Comparison of ENCODE assay signal across 11 mouse cellular contexts in the genomic region with DNA sequence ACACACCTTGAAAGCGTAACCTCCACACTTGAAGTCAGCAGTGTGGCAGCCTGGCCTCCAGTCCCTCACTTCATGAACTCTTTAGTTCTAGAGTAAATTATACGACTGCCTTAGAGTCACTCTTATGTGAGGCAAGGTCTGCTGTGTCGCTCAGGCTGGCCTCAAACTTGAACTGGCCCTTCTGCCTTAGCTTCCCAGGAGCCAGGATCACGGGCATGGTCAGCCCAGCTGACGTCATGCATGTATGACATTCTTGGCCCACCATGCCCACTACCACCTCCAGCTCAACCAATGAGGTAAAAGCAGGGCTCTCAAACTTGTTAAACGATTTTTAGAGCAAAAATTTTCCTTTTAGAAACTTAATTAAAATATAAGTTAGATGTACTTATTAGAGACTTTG. TPM values are rescaled to one million over a fixed set of nuclear protein-coding genes. Genes with fewer than 3 reads are reported as not detected.
DNase-seq lines count a peak whose midpoint lies in the region; ATAC-seq and TF ChIP-seq lines count a peak whose summit lies in the region.
"Had no signal": no experiment of that assay in that cellular context is flagged by ENCODE, and none has a peak within 500 bp of the region (broad histone marks: within the 10 kb centered on the region; RNA-seq: fewer than 3 reads in every experiment).

No protein-coding gene starts in this region.

- no peaks in the 10 kb centered on the region for H3K9me3 ChIP-seq in forebrain, embryonic 15.5 days
- no peaks in the 10 kb centered on the region for H3K9me3 ChIP-seq in forebrain, embryonic 10.5 days
- H3K9me3 ChIP-seq in intestine, embryonic 16.5 days (ENCODE audit: control insufficient read depth, low read length) = no peaks in the 10 kb centered on the region
- no peaks in the 10 kb centered on the region for H3K9me3 ChIP-seq in intestine, postnatal 0 days (ENCODE audit: control insufficient read depth)
- no peaks in the 10 kb centered on the region for H3K9me3 ChIP-seq in lung, embryonic 16.5 days (ENCODE audit: control insufficient read depth, low read length)
- H3K9me3 ChIP-seq in midbrain, embryonic 16.5 days (replicated peaks; ENCODE audit: control insufficient read depth, low read length, poor library complexity, severe bottlenecking) = no peaks in the 10 kb centered on the region
- H3K9me3 ChIP-seq: embryonic facial prominence, embryonic 12.5 days; forebrain, embryonic 12.5 days; limb, embryonic 13.5 days; midbrain, embryonic 15.5 days had no signal

- 87% methylated on average over 6 of the region's 6 CpGs for WGBS in forebrain, embryonic 15.5 days
- 90% methylated on average over 6 of the region's 6 CpGs for WGBS in forebrain, embryonic 10.5 days
- WGBS in intestine, embryonic 16.5 days = 81% methylated on average over 6 of the region's 6 CpGs
- 81% methylated on average over 6 of the region's 6 CpGs for WGBS in intestine, postnatal 0 days
- WGBS in lung, embryonic 16.5 days = 71% methylated on average over 6 of the region's 6 CpGs
- 87% methylated on average over 6 of the region's 6 CpGs for WGBS in midbrain, embryonic 16.5 days

- H3K36me3 ChIP-seq in forebrain, embryonic 15.5 days = peaks cover 42% of the 10 kb centered on the region
- H3K36me3 ChIP-seq in forebrain, embryonic 10.5 days (replicated peaks) = peaks cover 95% of the 10 kb centered on the region
- peaks cover 10% of the 10 kb centered on the region for H3K36me3 ChIP-seq in intestine, embryonic 16.5 days (ENCODE audit: control insufficient read depth, insufficient read depth, low read length)
- peaks cover 69% of the 10 kb centered on the region for H3K36me3 ChIP-seq in intestine, postnatal 0 days (ENCODE audit: control insufficient read depth, insufficient read depth)
- peaks cover 30% of the 10 kb centered on the region for H3K36me3 ChIP-seq in lung, embryonic 16.5 days (ENCODE audit: control insufficient read depth, insufficient read depth, low read length)
- H3K36me3 ChIP-seq in midbrain, embryonic 16.5 days (ENCODE audit: control insufficient read depth, insufficient read depth, low read length) = 0 out of 2 replicates have a peak, but pooled peaks cover 11% of the 10 kb centered on the region

- ATAC-seq in forebrain, embryonic 15.5 days (replicated peaks) = no peak
- ATAC-seq in intestine, embryonic 16.5 days = no peak
- ATAC-seq in intestine, postnatal 0 days = no peak
- ATAC-seq in lung, embryonic 16.5 days (ENCODE audit: low read depth) = no peak
- no peak for ATAC-seq in midbrain, embryonic 16.5 days
- ATAC-seq: midbrain, embryonic 15.5 days had no signal

- H3K27me3 ChIP-seq in forebrain, embryonic 15.5 days = no peaks in the 10 kb centered on the region
- no peaks in the 10 kb centered on the region for H3K27me3 ChIP-seq in forebrain, embryonic 10.5 days (ENCODE audit: poor library complexity, severe bottlenecking)
- H3K27me3 ChIP-seq in intestine, embryonic 16.5 days (replicated peaks; ENCODE audit: control insufficient read depth, insufficient read depth, low read length) = no peaks in the 10 kb centered on the region
- no peaks in the 10 kb centered on the region for H3K27me3 ChIP-seq in intestine, postnatal 0 days (replicated peaks; ENCODE audit: control insufficient read depth, insufficient read depth, low read length)
- H3K27me3 ChIP-seq in lung, embryonic 16.5 days (ENCODE audit: control insufficient read depth, insufficient read depth, low read depth, low read length) = no peaks in the 10 kb centered on the region
- H3K27me3 ChIP-seq in midbrain, embryonic 16.5 days (ENCODE audit: control insufficient read depth, insufficient read depth, low read depth, low read length) = no peaks in the 10 kb centered on the region
- H3K27me3 ChIP-seq: embryonic facial prominence, embryonic 12.5 days; forebrain, embryonic 12.5 days; limb, embryonic 13.5 days; midbrain, embryonic 15.5 days had no signal

- H3K4me1 ChIP-seq in forebrain, embryonic 15.5 days = peaks cover 24% of the 10 kb centered on the region
- no peaks in the 10 kb centered on the region for H3K4me1 ChIP-seq in forebrain, embryonic 10.5 days
- peaks cover 6% of the 10 kb centered on the region; the same call in 1 of the 2 replicates for H3K4me1 ChIP-seq in intestine, embryonic 16.5 days (ENCODE audit: control insufficient read depth, insufficient read depth, low read length)
- no peaks in the 10 kb centered on the region for H3K4me1 ChIP-seq in intestine, postnatal 0 days (replicated peaks; ENCODE audit: control insufficient read depth, insufficient read depth, low read length)
- H3K4me1 ChIP-seq in lung, embryonic 16.5 days (replicated peaks; ENCODE audit: control insufficient read depth, insufficient read depth, low read length) = peaks cover 6% of the 10 kb centered on the region; the same call in 1 of the 2 replicates
- 0 out of 2 replicates have a peak, but pooled peaks cover 4% of the 10 kb centered on the region for H3K4me1 ChIP-seq in midbrain, embryonic 16.5 days (ENCODE audit: control insufficient read depth, insufficient read depth, low read length)

- no peak overlapping the region for H3K9ac ChIP-seq in forebrain, embryonic 15.5 days (replicated peaks)
- H3K9ac ChIP-seq in intestine, embryonic 16.5 days (ENCODE audit: low read depth, low read length) = no peak overlapping the region
- H3K9ac ChIP-seq in intestine, postnatal 0 days (ENCODE audit: low read depth, low read length) = no peak overlapping the region
- no peak overlapping the region for H3K9ac ChIP-seq in lung, embryonic 16.5 days (ENCODE audit: low read length)
- H3K9ac ChIP-seq in midbrain, embryonic 16.5 days (ENCODE audit: low read depth, low read length) = no peak overlapping the region
- H3K9ac ChIP-seq: embryonic facial prominence, embryonic 12.5 days; forebrain, embryonic 12.5 days; limb, embryonic 13.5 days; midbrain, embryonic 15.5 days had no signal

- H3K27ac ChIP-seq in forebrain, embryonic 15.5 days (replicated peaks) = 0 out of 2 replicates have a peak overlapping the region, but pooled peaks have one; percentile 2
- no peak overlapping the region for H3K27ac ChIP-seq in forebrain, embryonic 10.5 days
- peak overlapping the region; percentile 44; the same call in 1 of the 2 replicates for H3K27ac ChIP-seq in intestine, embryonic 16.5 days (ENCODE audit: low read length)
- H3K27ac ChIP-seq in intestine, postnatal 0 days (ENCODE audit: low read depth, low read length) = no peak overlapping the region
- H3K27ac ChIP-seq in lung, embryonic 16.5 days (ENCODE audit: low read length) = 0 out of 2 replicates have a peak overlapping the region, but pooled peaks have one; percentile 18
- H3K27ac ChIP-seq in midbrain, embryonic 16.5 days (ENCODE audit: low read length) = no peak overlapping the region
- H3K27ac ChIP-seq: embryonic facial prominence, embryonic 12.5 days; limb, embryonic 13.5 days; midbrain, embryonic 15.5 days had no signal

- no peak for TF ChIP-seq CTCF in intestine, postnatal 0 days (IDR thresholded peaks at IDR 0.05; ENCODE audit: low read depth)

- no peak overlapping the region for H3K4me3 ChIP-seq in forebrain, embryonic 15.5 days
- no peak overlapping the region for H3K4me3 ChIP-seq in forebrain, embryonic 10.5 days
- H3K4me3 ChIP-seq in intestine, embryonic 16.5 days (ENCODE audit: low read length) = no peak overlapping the region
- no peak overlapping the region for H3K4me3 ChIP-seq in intestine, postnatal 0 days (ENCODE audit: low read depth, low read length)
- no peak overlapping the region for H3K4me3 ChIP-seq in lung, embryonic 16.5 days (ENCODE audit: low read length)
- H3K4me3 ChIP-seq in midbrain, embryonic 16.5 days (ENCODE audit: low read depth, low read length) = no peak overlapping the region
- H3K4me3 ChIP-seq: embryonic facial prominence, embryonic 12.5 days; forebrain, embryonic 12.5 days; limb, embryonic 13.5 days; midbrain, embryonic 15.5 days had no signal

- DNase-seq in forebrain, embryonic 10.5 days (ENCODE audit: extremely low spot score, low spot score) = no peak
- DNase-seq in lung, postnatal 14 days = no peak

- no peak overlapping the region for H3K4me2 ChIP-seq in forebrain, embryonic 15.5 days (replicated peaks)
- H3K4me2 ChIP-seq in intestine, embryonic 16.5 days (ENCODE audit: low read depth, low read length) = no peak overlapping the region
- no peak overlapping the region for H3K4me2 ChIP-seq in intestine, postnatal 0 days (replicated peaks; ENCODE audit: low read depth)
- H3K4me2 ChIP-seq in lung, embryonic 16.5 days (ENCODE audit: low read depth, low read length) = no peak overlapping the region
- no peak overlapping the region for H3K4me2 ChIP-seq in midbrain, embryonic 16.5 days (ENCODE audit: low read length)
- H3K4me2 ChIP-seq: embryonic facial prominence, embryonic 12.5 days; forebrain, embryonic 12.5 days; limb, embryonic 13.5 days; midbrain, embryonic 15.5 days had no signal

RNA-seq across cellular contexts. Expression of a gene that starts 32.3 kb away (rescaled TPM):
- polyA plus RNA-seq in forebrain, embryonic 15.5 days (2015; fragmentation: Nextera tagmentation; extraction: Ambion mirVana) = 20.5 and 21.2 TPM in 2 replicates
- polyA plus RNA-seq in forebrain, embryonic 10.5 days (2016; fragmentation: Nextera tagmentation; extraction: Ambion mirVana) = 18.7 and 20.0 TPM in 2 replicates
- 15.4 and 16.3 TPM in 2 replicates for polyA plus RNA-seq in intestine, embryonic 16.5 days (2015; fragmentation: Nextera tagmentation; extraction: Ambion mirVana)
- 5.3 and 5.5 TPM in 2 replicates for polyA plus RNA-seq in intestine, postnatal 0 days (2015; fragmentation: Nextera tagmentation; extraction: Ambion mirVana)
- polyA plus RNA-seq in lung, embryonic 16.5 days (2015; fragmentation: Nextera tagmentation; extraction: Ambion mirVana) = 21.8 and 22.6 TPM in 2 replicates
- polyA plus RNA-seq in midbrain, embryonic 16.5 days (2015; fragmentation: Nextera tagmentation; extraction: Ambion mirVana) = 16.2 and 17.8 TPM in 2 replicates

RNA-seq across cellular contexts. Expression of a gene that starts 32.4 kb away (rescaled TPM):
- 512 and 520 TPM in 2 replicates for polyA plus RNA-seq in forebrain, embryonic 15.5 days (2015; fragmentation: Nextera tagmentation; extraction: Ambion mirVana)
- polyA plus RNA-seq in forebrain, embryonic 10.5 days (2016; fragmentation: Nextera tagmentation; extraction: Ambion mirVana) = 311 and 330 TPM in 2 replicates
- 227 and 230 TPM in 2 replicates for polyA plus RNA-seq in intestine, embryonic 16.5 days (2015; fragmentation: Nextera tagmentation; extraction: Ambion mirVana)
- 163 and 183 TPM in 2 replicates for polyA plus RNA-seq in intestine, postnatal 0 days (2015; fragmentation: Nextera tagmentation; extraction: Ambion mirVana)
- polyA plus RNA-seq in lung, embryonic 16.5 days (2015; fragmentation: Nextera tagmentation; extraction: Ambion mirVana) = 352 and 357 TPM in 2 replicates
- polyA plus RNA-seq in midbrain, embryonic 16.5 days (2015; fragmentation: Nextera tagmentation; extraction: Ambion mirVana) = 365 and 425 TPM in 2 replicates

RNA-seq across cellular contexts. Expression of a gene that starts 42.1 kb away (rescaled TPM):
- 9.9 and 11.0 TPM in 2 replicates for polyA plus RNA-seq in forebrain, embryonic 15.5 days (2015; fragmentation: Nextera tagmentation; extraction: Ambion mirVana)
- polyA plus RNA-seq in forebrain, embryonic 10.5 days (2016; fragmentation: Nextera tagmentation; extraction: Ambion mirVana) = 10.1 and 10.9 TPM in 2 replicates
- polyA plus RNA-seq in intestine, embryonic 16.5 days (2015; fragmentation: Nextera tagmentation; extraction: Ambion mirVana) = 12.6 and 13.7 TPM in 2 replicates
- 12.9 and 13.3 TPM in 2 replicates for polyA plus RNA-seq in intestine, postnatal 0 days (2015; fragmentation: Nextera tagmentation; extraction: Ambion mirVana)
- polyA plus RNA-seq in lung, embryonic 16.5 days (2015; fragmentation: Nextera tagmentation; extraction: Ambion mirVana) = 9.0 and 9.9 TPM in 2 replicates
- 9.4 and 9.6 TPM in 2 replicates for polyA plus RNA-seq in midbrain, embryonic 16.5 days (2015; fragmentation: Nextera tagmentation; extraction: Ambion mirVana)

Comparison
In these comparisons a context has a peak if more than half of its experiments do, and no peak if none do; other contexts are left out.
1. H3K27ac ChIP-seq: peak in forebrain, embryonic 15.5 days (single experiment), intestine, embryonic 16.5 days (single experiment) and lung, embryonic 16.5 days (single experiment); none in forebrain, embryonic 10.5 days (single experiment), intestine, postnatal 0 days (single experiment) and midbrain, embryonic 16.5 days (single experiment).